19 mouse cellular contexts compared by ENCODE assay signal in the genomic region with DNA sequence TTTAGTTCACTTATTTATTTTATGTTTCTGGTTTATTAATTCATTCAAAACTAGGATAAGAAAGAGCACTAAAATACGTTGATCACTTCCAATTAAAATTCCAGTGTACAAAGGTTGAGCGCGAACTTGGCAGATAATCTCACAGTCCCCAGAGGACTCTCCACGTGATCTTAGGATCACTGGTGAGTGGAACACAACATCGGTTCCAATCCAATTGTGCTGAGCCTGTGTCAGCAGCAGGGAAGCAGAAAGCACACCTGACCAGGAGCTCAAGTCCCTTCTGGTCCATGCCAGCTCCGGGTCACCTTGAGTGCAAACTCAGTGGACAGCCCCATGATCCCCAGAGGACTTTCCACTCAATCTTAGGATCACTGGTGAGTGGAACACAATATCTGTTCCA.
"Had no signal": no experiment of that assay in that cellular context is flagged by ENCODE, and none has a peak within 500 bp of the region (broad histone marks: within the 10 kb centered on the region; RNA-seq: fewer than 3 reads in every experiment).

No protein-coding gene starts in this region.

- ATAC-seq: intestine, postnatal 0 days; lung, postnatal 0 days; midbrain, embryonic 15.5 days had no signal

- H3K4me2 ChIP-seq: limb, embryonic 13.5 days; liver, embryonic 13.5 days; lung, embryonic 14.5 days; midbrain, embryonic 12.5 days; midbrain, embryonic 15.5 days; neural tube, embryonic 12.5 days; neural tube, embryonic 15.5 days had no signal

- H3K27ac ChIP-seq: limb, embryonic 10.5 days; limb, embryonic 13.5 days; liver, embryonic 13.5 days; macrophage; midbrain, embryonic 12.5 days; midbrain, embryonic 15.5 days; neural tube, embryonic 12.5 days; neural tube, embryonic 15.5 days; stomach, postnatal 0 days had no signal

- H3K9ac ChIP-seq: limb, embryonic 13.5 days; liver, embryonic 13.5 days; lung, embryonic 14.5 days; midbrain, embryonic 12.5 days; midbrain, embryonic 15.5 days; neural tube, embryonic 12.5 days; neural tube, embryonic 15.5 days had no signal

- H3K4me3 ChIP-seq: limb, embryonic 10.5 days; limb, embryonic 13.5 days; liver, embryonic 13.5 days; midbrain, embryonic 12.5 days; midbrain, embryonic 15.5 days; neural tube, embryonic 12.5 days; neural tube, embryonic 15.5 days had no signal

- DNase-seq: liver; liver, embryonic 13.5 days; lung, embryonic 14.5 days; right cerebral cortex, adult 18-20 months; right cerebral cortex, postnatal 14 days; right cerebral cortex, postnatal 4 days; thymus, adult 2 months; thymus, postnatal 14 days; thymus, postnatal 4 days had no signal

- H3K4me1 ChIP-seq: limb, embryonic 10.5 days; limb, embryonic 13.5 days; liver, embryonic 13.5 days; midbrain, embryonic 12.5 days; midbrain, embryonic 15.5 days; neural tube, embryonic 12.5 days; neural tube, embryonic 15.5 days had no signal

- H3K9me3 ChIP-seq: limb, embryonic 10.5 days; limb, embryonic 13.5 days; liver, embryonic 13.5 days; midbrain, embryonic 12.5 days; midbrain, embryonic 15.5 days; neural tube, embryonic 12.5 days; neural tube, embryonic 15.5 days had no signal

- H3K36me3 ChIP-seq: limb, embryonic 10.5 days; limb, embryonic 13.5 days; liver, embryonic 13.5 days; midbrain, embryonic 12.5 days; midbrain, embryonic 15.5 days; neural tube, embryonic 12.5 days; neural tube, embryonic 15.5 days had no signal

- H3K27me3 ChIP-seq: limb, embryonic 13.5 days; liver, embryonic 13.5 days; midbrain, embryonic 12.5 days; midbrain, embryonic 15.5 days; neural tube, embryonic 12.5 days; neural tube, embryonic 15.5 days had no signal
